Mouse (Mus musculus) heart, embryonic 11.5 days (tissue): Measurements from ENCODE around the gene Slc9a2. TPM values are rescaled to one million over a fixed set of nuclear protein-coding genes. Genes with fewer than 3 reads are reported as not detected.
A peak's percentile ranks its signal among the peaks of the same experiment; 100 is the strongest.

Experiments
- ATAC-seq: fragments of 200-750 bp; cut with Nextera tagmentation; replicated peaks from 2 replicates; pipeline ENCODE4 v1.8.0; 2017; ENCODE audit warnings: moderate library complexity; ENCODE audit not compliant: insufficient number of reproducible peaks, low FRiP score, low TSS enrichment
- H3K27ac ChIP-seq: fragments of 300-500 bp; sonication (generic); 2 replicates; pipeline ENCODE4 v1.5.1; 2014; ENCODE audit warnings: mild to moderate bottlenecking, low read depth, low read length
- H3K27me3 ChIP-seq: fragments of 300-500 bp; sonication (generic); 2 replicates; pipeline ENCODE4 v1.6.1; 2014; ENCODE audit warnings: mild to moderate bottlenecking, low read length, mixed read lengths; ENCODE audit not compliant: control insufficient read depth, insufficient read depth
- H3K36me3 ChIP-seq: fragments of 300-500 bp; sonication (generic); 2 replicates; pipeline ENCODE4 v1.6.1; 2014; ENCODE audit warnings: mild to moderate bottlenecking, low read length, moderate library complexity, mixed read lengths; ENCODE audit not compliant: control insufficient read depth, insufficient read depth
- H3K4me1 ChIP-seq: fragments of 300-500 bp; sonication (generic); 2 replicates; pipeline ENCODE4 v1.6.1; 2014; ENCODE audit warnings: low read length; ENCODE audit not compliant: control insufficient read depth, insufficient read depth
- H3K4me2 ChIP-seq: fragments of 300-500 bp; sonication (generic); 2 replicates; pipeline ENCODE4 v1.6.1; 2014; ENCODE audit warnings: mild to moderate bottlenecking, moderate library complexity
- H3K4me3 ChIP-seq: fragments of 300-500 bp; sonication (generic); 2 replicates; pipeline ENCODE4 v1.5.1; 2014; ENCODE audit warnings: low read depth, low read length
- H3K9ac ChIP-seq: fragments of 300-500 bp; sonication (generic); 2 replicates; pipeline ENCODE4 v1.6.1; 2014; ENCODE audit warnings: mild to moderate bottlenecking, low read depth, low read length, moderate library complexity
- H3K9me3 ChIP-seq: fragments of 300-500 bp; sonication (generic); replicated peaks from 2 replicates; pipeline ENCODE4 v1.6.1; 2016; ENCODE audit warnings: low read length; ENCODE audit not compliant: control insufficient read depth
- WGBS: fragments of 180-500 bp; shearing (Covaris S2); extraction: QIAGEN DNeasy Blood & Tissue Kit; methylation state at CpG from one replicate; pipeline ENCODE4 v1.1.7; 2014; ENCODE audit not compliant: insufficient replicate concordance; 5-methylcytosine and 5-hydroxymethylcytosine counted together
- polyA plus RNA-seq: library from polyadenylated mRNA; unstranded; fragments of >200 nt; fragmentation: Nextera tagmentation; extraction: Ambion mirVana; gene quantifications from 2 replicates; pipeline ENCODE4 v1.2.1, GENCODE M21; 2014

Slc9a2 gene
- polyA plus RNA-seq, 1 experiment from 2014 or later: not detected

- H3K9ac ChIP-seq: peak overlapping the region; percentile 43; the same call in 1 of the 2 replicates
- no peaks in the 10 kb centered on the region for H3K9me3 ChIP-seq
- ATAC-seq: no peak
- peaks cover 66% of the 10 kb centered on the region for H3K27me3 ChIP-seq
- no peak overlapping the region for H3K27ac ChIP-seq
- WGBS: 3% methylated on average over 40 of the region's 44 CpGs
- peak overlapping the region; percentile 65 for H3K4me3 ChIP-seq
- H3K4me2 ChIP-seq: peak overlapping the region; percentile 99
- peaks cover 3% of the 10 kb centered on the region; the same call in 1 of the 2 replicates for H3K4me1 ChIP-seq
- no peaks in the 10 kb centered on the region for H3K36me3 ChIP-seq
Measured at GRCm38 (mm10) chr1:40681699-40682510, 1.5 kb downstream of the Slc9a2 start.

- no peaks in the 10 kb centered on the region for H3K9me3 ChIP-seq
- no peaks in the 10 kb centered on the region for H3K27me3 ChIP-seq
- no peaks in the 10 kb centered on the region for H3K4me1 ChIP-seq
- H3K9ac ChIP-seq: no peak overlapping the region
- no peak for ATAC-seq
- WGBS: 83% methylated on average over 13 of the region's 13 CpGs
- no peaks in the 10 kb centered on the region for H3K36me3 ChIP-seq
- H3K27ac ChIP-seq: no peak overlapping the region
- H3K4me3 ChIP-seq: no peak overlapping the region
- no peak overlapping the region for H3K4me2 ChIP-seq
Measured at GRCm38 (mm10) chr1:40694296-40694695, 13.9 kb downstream of the Slc9a2 start.

GRCm38 (mm10) chr1:40696436-40696835, 16.1 kb downstream of the Slc9a2 start:
- H3K4me2 ChIP-seq: no peak overlapping the region
- no peak overlapping the region for H3K9ac ChIP-seq
- WGBS: 81% methylated on average over 3 of the region's 3 CpGs
- H3K36me3 ChIP-seq: no peaks in the 10 kb centered on the region
- H3K4me3 ChIP-seq: no peak overlapping the region
- H3K9me3 ChIP-seq: no peaks in the 10 kb centered on the region
- no peaks in the 10 kb centered on the region for H3K27me3 ChIP-seq
- no peak for ATAC-seq
- H3K27ac ChIP-seq: no peak overlapping the region
- no peaks in the 10 kb centered on the region for H3K4me1 ChIP-seq

GRCm38 (mm10) chr1:40705099-40705498, 24.7 kb downstream of the Slc9a2 start:
- 76% methylated on average over 4 of the region's 4 CpGs for WGBS
- no peaks in the 10 kb centered on the region for H3K36me3 ChIP-seq

GRCm38 (mm10) chr1:40714950-40715349, 34.6 kb downstream of the Slc9a2 start:
- Histone ChIP-seq H3K4me2 (no peak overlapping the region), H3K27me3 (no peaks in the 10 kb centered on the region), H3K9ac (no peak overlapping the region), H3K4me1 (no peaks in the 10 kb centered on the region), H3K36me3 (no peaks in the 10 kb centered on the region), H3K27ac (no peak overlapping the region), H3K4me3 (no peak overlapping the region), H3K9me3 (no peaks in the 10 kb centered on the region)
- no peak for ATAC-seq
- 49% methylated on average over 9 of the region's 9 CpGs for WGBS

More at GRCm38 (mm10) chr1:40705099-40705498, 24.7 kb downstream of the Slc9a2 start:
- Histone ChIP-seq H3K4me3 (no peak overlapping the region), H3K9ac (no peak overlapping the region), H3K4me1 (no peaks in the 10 kb centered on the region), H3K4me2 (no peak overlapping the region), H3K27me3 (no peaks in the 10 kb centered on the region), H3K9me3 (no peaks in the 10 kb centered on the region), H3K27ac (no peak overlapping the region)
- no peak for ATAC-seq

- Histone ChIP-seq H3K4me1 (no peaks in the 10 kb centered on the region), H3K9me3 (no peaks in the 10 kb centered on the region), H3K27ac (no peak overlapping the region), H3K4me2 (no peak overlapping the region), H3K9ac (no peak overlapping the region), H3K36me3 (no peaks in the 10 kb centered on the region), H3K27me3 (no peaks in the 10 kb centered on the region), H3K4me3 (no peak overlapping the region)
- ATAC-seq: no peak
- 83% methylated on average over 10 of the region's 10 CpGs for WGBS
Measured at GRCm38 (mm10) chr1:40726051-40726450, 45.7 kb downstream of the Slc9a2 start.

GRCm38 (mm10) chr1:40727404-40727803, 47.0 kb downstream of the Slc9a2 start:
- no peaks in the 10 kb centered on the region for H3K9me3 ChIP-seq
- 81% methylated on average over 7 of the region's 7 CpGs for WGBS
- H3K36me3 ChIP-seq: no peaks in the 10 kb centered on the region
- no peak overlapping the region for H3K27ac ChIP-seq
- H3K9ac ChIP-seq: no peak overlapping the region
- ATAC-seq: no peak
- no peaks in the 10 kb centered on the region for H3K27me3 ChIP-seq
- no peak overlapping the region for H3K4me3 ChIP-seq
- H3K4me1 ChIP-seq: no peaks in the 10 kb centered on the region
- H3K4me2 ChIP-seq: no peak overlapping the region

GRCm38 (mm10) chr1:40728636-40729035, 48.3 kb downstream of the Slc9a2 start:
- WGBS: 83% methylated on average over 1 of the region's 1 CpGs
- H3K9me3 ChIP-seq: no peaks in the 10 kb centered on the region
- no peak for ATAC-seq

GRCm38 (mm10) chr1:40737671-40738070, 57.3 kb downstream of the Slc9a2 start:
- ATAC-seq: no peak
- Histone ChIP-seq H3K4me3 (no peak overlapping the region), H3K4me1 (no peaks in the 10 kb centered on the region), H3K27me3 (no peaks in the 10 kb centered on the region), H3K36me3 (no peaks in the 10 kb centered on the region), H3K9me3 (no peaks in the 10 kb centered on the region), H3K27ac (no peak overlapping the region), H3K4me2 (no peak overlapping the region), H3K9ac (no peak overlapping the region)
- 74% methylated on average over 8 of the region's 8 CpGs for WGBS

More at GRCm38 (mm10) chr1:40728636-40729035, 48.3 kb downstream of the Slc9a2 start:
- Histone ChIP-seq H3K27me3 (no peaks in the 10 kb centered on the region), H3K27ac (no peak overlapping the region), H3K4me2 (no peak overlapping the region), H3K9ac (no peak overlapping the region), H3K4me3 (no peak overlapping the region), H3K4me1 (no peaks in the 10 kb centered on the region), H3K36me3 (no peaks in the 10 kb centered on the region)
